Mouse (Mus musculus): ENCODE measurements around the gene Usp5. TPM values are rescaled to one million over a fixed set of nuclear protein-coding genes. Genes with fewer than 3 reads are reported as not detected.

Usp5 gene
- total RNA-seq (2017): 55.3 and 78.1 TPM in 2 replicates

DNA sequence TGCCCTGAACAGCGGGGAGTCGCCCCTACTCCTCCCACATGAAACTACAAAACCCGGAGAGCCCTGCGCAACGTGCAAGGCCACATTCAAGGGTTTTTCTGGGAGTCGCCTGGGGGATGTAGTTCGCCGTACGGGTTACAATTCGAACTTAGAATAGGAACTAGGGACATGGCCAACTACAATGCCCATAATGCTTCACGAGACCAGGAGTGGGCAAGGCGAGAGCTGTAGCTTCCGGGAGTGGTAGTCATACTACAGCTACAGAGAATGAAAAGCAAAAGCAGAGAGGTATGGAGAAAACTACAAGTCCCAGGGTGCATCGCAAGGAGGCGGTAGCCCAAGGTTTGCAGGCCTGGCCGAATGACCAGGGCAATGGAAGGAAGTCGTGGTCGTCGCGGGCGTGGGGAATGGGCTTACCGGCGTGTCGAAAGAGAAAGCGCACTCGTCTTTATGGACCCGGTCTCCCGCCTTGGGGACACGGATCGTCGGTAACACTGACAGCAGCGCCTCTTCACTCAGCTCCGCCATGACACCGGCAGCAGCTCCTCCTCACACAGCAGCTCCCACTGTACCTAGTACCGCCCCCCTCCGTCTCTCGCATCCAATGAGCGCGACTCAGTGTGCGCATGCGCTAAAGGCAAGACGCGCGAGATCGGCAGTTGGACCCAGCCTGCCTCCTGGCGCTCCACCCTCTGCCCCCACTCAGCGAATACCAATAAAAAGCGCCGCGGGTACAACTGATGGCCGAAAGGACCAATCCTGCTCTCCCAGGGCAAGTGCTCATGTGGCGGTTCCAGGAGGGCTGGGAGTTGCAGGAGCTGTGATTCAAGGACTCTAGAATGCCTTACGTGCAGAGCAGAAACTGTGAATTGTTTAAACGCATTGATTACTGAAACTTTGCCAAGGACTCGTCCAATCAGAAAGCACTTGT, at the start of gene Usp5, which contains the start of gene Cdca3:
TSS of gene Usp5 (minus strand) at position 617 of the 931 bp plus-strand sequence.
TSS of gene Cdca3 (plus strand) at position 680 of the 931 bp plus-strand sequence.
- peak; percentile 83 for ATAC-seq (replicated peaks in 1 of 2; ENCODE audit: insufficient read depth in 1 of 2, low FRiP score in 2 of 2, low TSS enrichment in 1 of 2, low read depth in 1 of 2, poor library complexity in 2 of 2, severe bottlenecking in 2 of 2)

- no peak for ATAC-seq (replicated peaks in 1 of 2; ENCODE audit: insufficient read depth in 1 of 2, low FRiP score in 2 of 2, low TSS enrichment in 1 of 2, low read depth in 1 of 2, poor library complexity in 2 of 2, severe bottlenecking in 2 of 2)
Observed at GRCm38 (mm10) chr6:124874348-124874747, 45.1 kb upstream of the Usp5 start.

DNA sequence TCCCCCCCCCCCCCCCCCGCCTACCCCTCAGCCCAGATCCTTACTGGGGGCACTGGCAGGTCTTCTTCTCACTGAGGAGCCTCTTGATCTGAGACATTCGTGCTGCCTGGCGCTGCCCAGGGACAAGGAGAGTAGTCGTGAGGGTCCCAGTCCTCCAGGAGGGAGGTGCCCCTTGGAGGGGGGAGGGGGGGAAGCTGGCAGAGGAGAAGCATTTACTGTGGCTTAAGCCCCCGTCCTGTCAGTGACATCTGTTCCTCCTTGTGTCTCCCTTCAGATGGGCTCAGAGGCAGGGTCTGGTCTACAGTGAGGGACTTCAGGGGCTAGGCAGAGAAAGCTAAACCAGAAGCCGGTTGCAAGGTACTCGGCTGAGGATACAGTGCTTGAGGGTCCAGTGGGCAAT, 37.3 kb upstream of the Usp5 start:
- no peak for ATAC-seq (replicated peaks in 1 of 2; ENCODE audit: insufficient read depth in 1 of 2, low FRiP score in 2 of 2, low TSS enrichment in 1 of 2, low read depth in 1 of 2, poor library complexity in 2 of 2, severe bottlenecking in 2 of 2)

DNA sequence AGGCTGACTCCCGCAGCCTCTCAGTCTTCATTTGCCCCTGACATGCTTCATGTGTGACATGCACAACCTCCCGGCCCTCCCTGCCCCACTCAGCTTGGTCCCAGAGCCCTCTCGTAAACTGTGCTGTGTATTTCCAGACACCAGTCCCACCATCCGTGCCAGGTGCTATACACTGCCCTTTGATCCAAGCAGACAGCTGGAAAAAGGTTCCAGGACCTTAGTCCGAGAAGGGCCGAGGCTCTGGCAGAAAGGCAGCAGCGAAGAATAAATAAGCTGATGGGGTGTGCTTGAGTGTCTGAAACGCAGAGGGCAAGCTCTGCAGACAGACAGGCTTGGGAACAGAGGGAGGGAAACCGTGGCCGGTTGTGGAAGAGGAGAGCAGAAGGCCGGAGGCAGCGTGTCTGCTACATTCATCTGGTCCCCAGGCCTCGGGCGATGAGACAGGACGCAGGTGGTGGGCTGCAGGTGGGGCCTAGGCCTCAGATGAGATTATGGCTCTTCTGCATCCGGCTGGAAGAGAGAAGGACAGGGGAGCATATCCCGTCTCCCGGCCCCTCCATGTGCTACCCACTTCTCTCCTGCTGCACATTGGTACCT, 36.6 kb upstream of the Usp5 start:
- ATAC-seq (replicated peaks in 1 of 2; ENCODE audit: insufficient read depth in 1 of 2, low FRiP score in 2 of 2, low TSS enrichment in 1 of 2, low read depth in 1 of 2, poor library complexity in 2 of 2, severe bottlenecking in 2 of 2): no peak

DNA sequence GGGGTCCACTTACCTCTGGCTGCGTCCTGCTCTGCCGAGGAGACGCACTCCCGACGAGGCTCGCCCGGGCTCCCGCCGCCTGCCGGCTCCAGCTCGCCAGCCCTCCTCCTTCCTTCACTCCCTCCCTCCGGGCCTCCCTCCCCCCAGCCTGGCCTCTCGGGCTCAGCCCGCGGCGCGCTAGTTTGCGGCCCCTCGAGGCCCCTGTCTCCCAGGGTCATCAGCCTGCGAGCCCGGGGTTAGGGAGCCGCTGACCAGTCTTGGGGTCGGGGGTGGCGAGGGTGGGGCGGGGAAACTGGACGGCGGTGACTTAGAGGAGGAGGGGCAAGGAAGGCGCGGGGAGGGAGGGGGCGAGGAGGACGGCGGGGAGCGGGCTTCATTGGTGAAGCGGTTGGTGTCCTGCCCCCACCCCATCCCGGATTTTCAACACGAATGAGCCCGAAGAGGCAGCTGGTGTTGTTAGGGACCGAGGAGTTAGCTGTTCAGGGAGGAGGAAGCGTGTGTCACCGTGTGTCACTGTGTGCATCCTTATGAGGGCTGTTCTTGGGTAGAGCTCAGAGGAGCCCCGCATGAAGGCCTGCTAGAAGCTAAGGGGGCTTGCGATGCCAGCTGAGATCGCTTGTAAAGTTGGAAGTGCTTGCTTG, 34.5 kb upstream of the Usp5 start, which contains the start of gene Gpr162:
TSS of gene Gpr162 (minus strand) at position 326 of the 641 bp plus-strand sequence.
- ATAC-seq (replicated peaks in 1 of 2; ENCODE audit: insufficient read depth in 1 of 2, low FRiP score in 2 of 2, low TSS enrichment in 1 of 2, low read depth in 1 of 2, poor library complexity in 2 of 2, severe bottlenecking in 2 of 2): peak; percentile 28 to 40; a peak in 1 of 4 replicates

GRCm38 (mm10) chr6:124863125-124863657, 33.9 kb upstream of the Usp5 start:
- no peak for ATAC-seq (replicated peaks in 1 of 2; ENCODE audit: insufficient read depth in 1 of 2, low FRiP score in 2 of 2, low TSS enrichment in 1 of 2, low read depth in 1 of 2, poor library complexity in 2 of 2, severe bottlenecking in 2 of 2)

DNA sequence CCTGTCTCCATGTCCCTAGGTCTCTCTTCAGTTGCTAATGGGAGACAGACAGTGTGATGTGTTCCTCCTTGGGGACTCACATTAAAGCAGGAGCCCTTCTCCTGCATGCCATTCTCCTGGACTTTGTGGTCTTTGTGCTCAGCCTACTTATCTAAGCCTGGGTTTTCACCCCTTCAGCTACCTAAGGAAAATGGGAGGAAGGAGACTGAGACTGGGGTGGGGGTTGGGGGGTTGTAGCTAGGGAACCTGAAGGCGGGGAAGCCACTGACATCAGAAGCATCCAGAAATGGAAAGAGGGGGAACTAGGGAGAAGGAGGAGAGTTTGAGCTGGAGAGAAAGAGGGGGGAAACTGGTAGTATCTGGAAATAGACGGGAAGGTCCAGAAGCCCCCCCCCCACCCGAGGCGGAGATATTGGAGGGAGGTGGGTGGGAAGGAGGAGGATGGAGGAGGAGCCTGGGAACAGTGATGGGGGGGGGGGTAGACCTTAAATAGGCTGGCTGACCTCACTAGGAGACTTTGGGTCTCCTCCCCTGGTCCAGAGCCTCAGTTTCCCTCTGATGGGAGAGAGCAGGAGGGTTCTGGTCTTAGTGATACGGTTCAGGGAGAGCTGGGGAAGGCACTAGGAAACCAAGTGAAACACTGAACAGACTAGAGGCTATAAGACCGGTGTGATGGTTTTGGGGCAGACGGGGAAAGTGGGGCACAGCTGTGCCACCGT, 33.3 kb upstream of the Usp5 start:
- ATAC-seq (replicated peaks in 1 of 2; ENCODE audit: insufficient read depth in 1 of 2, low FRiP score in 2 of 2, low TSS enrichment in 1 of 2, low read depth in 1 of 2, poor library complexity in 2 of 2, severe bottlenecking in 2 of 2): no peak

- no peak for ATAC-seq (replicated peaks in 1 of 2; ENCODE audit: insufficient read depth in 1 of 2, low FRiP score in 2 of 2, low TSS enrichment in 1 of 2, low read depth in 1 of 2, poor library complexity in 2 of 2, severe bottlenecking in 2 of 2)
Observed at GRCm38 (mm10) chr6:124861802-124862201, 32.5 kb upstream of the Usp5 start.

DNA sequence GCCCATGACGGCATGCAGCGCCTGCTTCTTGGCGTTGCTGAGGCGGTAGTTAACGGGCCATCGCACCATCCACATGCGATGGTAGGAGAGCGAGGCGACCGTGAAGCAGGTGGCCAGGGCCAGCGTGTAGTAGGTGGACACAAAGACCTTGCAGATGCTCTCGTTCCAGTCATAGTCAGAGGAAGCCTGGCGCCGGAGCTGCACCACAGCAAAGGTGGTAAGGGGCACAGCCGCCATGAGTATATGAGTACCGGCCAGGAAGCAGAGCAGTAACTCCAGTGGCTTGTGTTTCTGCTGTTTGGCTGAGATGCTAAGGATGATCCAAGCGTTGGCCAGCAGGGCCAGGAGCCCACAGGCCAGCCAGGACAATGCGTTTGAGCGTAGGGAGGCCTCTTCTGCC, 32.0 kb upstream of the Usp5 start:
- no peak for ATAC-seq (replicated peaks in 1 of 2; ENCODE audit: insufficient read depth in 1 of 2, low FRiP score in 2 of 2, low TSS enrichment in 1 of 2, low read depth in 1 of 2, poor library complexity in 2 of 2, severe bottlenecking in 2 of 2)

DNA sequence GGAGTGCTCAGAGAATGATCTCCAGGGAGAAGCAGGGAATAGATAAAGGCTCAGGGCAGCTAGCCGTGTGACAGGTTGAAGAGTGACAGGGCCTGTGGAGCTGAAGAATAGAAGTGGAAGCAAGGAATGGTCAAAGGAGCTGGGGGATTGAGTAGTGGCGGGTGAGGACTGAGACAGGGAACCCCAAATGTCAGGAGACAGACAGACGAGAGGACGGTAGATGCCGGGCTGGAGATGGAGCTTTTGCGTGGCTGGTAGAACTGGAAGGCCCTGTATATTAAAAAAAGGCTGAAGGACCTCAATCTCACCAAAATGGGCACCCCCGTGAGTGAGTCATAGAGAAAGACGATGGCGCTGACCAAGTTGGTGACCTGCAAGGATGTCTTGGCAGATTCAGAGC, 31.2 kb upstream of the Usp5 start:
- no peak for ATAC-seq (replicated peaks in 1 of 2; ENCODE audit: insufficient read depth in 1 of 2, low FRiP score in 2 of 2, low TSS enrichment in 1 of 2, low read depth in 1 of 2, poor library complexity in 2 of 2, severe bottlenecking in 2 of 2)

DNA sequence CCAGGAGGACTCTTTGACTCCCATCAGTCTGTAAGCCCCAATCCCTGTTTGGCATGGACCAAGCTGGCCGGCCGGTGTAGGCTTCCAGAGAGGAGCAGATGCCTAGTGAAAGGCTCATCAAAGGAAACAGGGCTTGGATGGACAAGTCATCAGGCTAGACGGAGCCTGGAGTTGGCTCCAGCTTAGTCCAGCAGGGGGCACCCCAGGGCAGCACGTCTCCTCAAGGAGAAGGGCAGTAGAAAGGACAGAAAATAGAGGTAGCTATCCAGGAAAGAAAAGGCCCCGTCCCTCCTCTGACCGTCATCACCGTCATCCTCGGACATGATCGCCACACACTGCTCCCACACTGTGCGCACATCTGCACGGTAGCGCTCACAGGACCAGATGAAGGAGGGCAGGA, 30.4 kb upstream of the Usp5 start:
- peak; percentile 64 to 65; a peak in 3 of 4 replicates for ATAC-seq (replicated peaks in 1 of 2; ENCODE audit: insufficient read depth in 1 of 2, low FRiP score in 2 of 2, low TSS enrichment in 1 of 2, low read depth in 1 of 2, poor library complexity in 2 of 2, severe bottlenecking in 2 of 2)

- no peak for ATAC-seq (replicated peaks in 1 of 2; ENCODE audit: insufficient read depth in 1 of 2, low FRiP score in 2 of 2, low TSS enrichment in 1 of 2, low read depth in 1 of 2, poor library complexity in 2 of 2, severe bottlenecking in 2 of 2)
Observed at GRCm38 (mm10) chr6:124858561-124859318, 29.5 kb upstream of the Usp5 start.

DNA sequence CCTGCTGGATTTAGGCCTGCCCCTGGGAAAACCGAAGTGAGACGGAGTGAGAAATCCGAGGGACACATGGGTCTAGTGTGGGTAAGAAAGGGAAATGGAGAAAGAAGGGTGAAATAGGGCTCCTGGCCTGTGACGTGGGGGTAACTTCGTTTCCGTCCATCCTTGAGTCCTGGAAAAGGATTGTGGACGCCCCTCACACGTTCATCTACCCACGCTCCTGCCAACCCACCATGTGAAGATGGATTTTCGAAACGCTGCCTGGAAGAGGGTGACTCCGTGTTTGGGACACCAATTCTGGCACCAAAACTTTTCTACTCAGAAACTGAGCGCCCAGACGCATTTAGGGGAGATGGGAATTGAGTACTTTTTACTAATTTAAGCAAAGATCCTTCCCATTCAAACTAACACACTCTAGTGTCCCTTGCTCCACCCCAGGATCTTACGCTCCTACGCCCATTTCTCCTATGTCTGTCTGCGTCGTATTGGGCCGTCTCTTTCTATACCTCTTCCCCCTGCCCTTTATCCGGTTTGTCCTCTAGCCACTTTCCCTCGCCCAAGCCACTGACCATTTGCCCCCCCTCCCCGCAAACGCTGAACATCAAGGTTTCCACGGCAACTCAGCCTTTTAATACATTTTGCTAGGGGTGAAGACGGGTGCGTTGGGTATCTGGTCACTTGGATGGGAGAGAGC, 28.7 kb upstream of the Usp5 start:
- no peak for ATAC-seq (replicated peaks in 1 of 2; ENCODE audit: insufficient read depth in 1 of 2, low FRiP score in 2 of 2, low TSS enrichment in 1 of 2, low read depth in 1 of 2, poor library complexity in 2 of 2, severe bottlenecking in 2 of 2)

GRCm38 (mm10) chr6:124856916-124857839, 27.9 kb upstream of the Usp5 start, which contains the start of gene P3h3:
P3h3 (minus strand) TSS chr6:124857752.
- ATAC-seq (replicated peaks in 1 of 2; ENCODE audit: insufficient read depth in 1 of 2, low FRiP score in 2 of 2, low TSS enrichment in 1 of 2, low read depth in 1 of 2, poor library complexity in 2 of 2, severe bottlenecking in 2 of 2): peak; percentile 69 to 87

GRCm38 (mm10) chr6:124856321-124856720, 27.0 kb upstream of the Usp5 start:
- ATAC-seq (replicated peaks in 1 of 2; ENCODE audit: insufficient read depth in 1 of 2, low FRiP score in 2 of 2, low TSS enrichment in 1 of 2, low read depth in 1 of 2, poor library complexity in 2 of 2, severe bottlenecking in 2 of 2): no peak
